Mouse (Mus musculus) left cerebral cortex, adult 9 months (tissue): ENCODE measurements at regions not wholly inside any gene's neighbourhood (a gene's known extent, or its start where the extent isn't known, plus 50 kb on each side); places are given as distances from the start of the nearest gene placed in this dataset.
"Not testable (repeated sequence)": the region's sequence is repeated elsewhere in the genome, so short reads cannot be mapped to it uniquely, and the experiment has no call there.

Experiments
- DNase-seq, 2 experiments: peaks; one replicate each; pipeline ENCODE4 v3.0.0; 2022; ENCODE audit warnings: low spot score in 2 of 2

GRCm38 (mm10) chr16:63104383-63104782, 250.3 kb downstream of the Pros1 start:
- DNase-seq: peak in 1 of 2 experiments; percentile 23

GRCm38 (mm10) chr16:63104938-63105714, 251.0 kb downstream of the Pros1 start:
- DNase-seq: no peak

GRCm38 (mm10) chr16:63116456-63116855, 262.3 kb downstream of the Pros1 start:
- DNase-seq: peak; percentile 19 to 64

GRCm38 (mm10) chr16:63118721-63119120, 264.6 kb downstream of the Pros1 start:
- DNase-seq: peak in 1 of 2 experiments; percentile 4

GRCm38 (mm10) chr16:63143851-63144250, 289.7 kb downstream of the Pros1 start:
- no peak for DNase-seq

GRCm38 (mm10) chr16:63155300-63155821, 301.3 kb downstream of the Pros1 start:
- DNase-seq: no peak

- DNase-seq: no peak
Measured at GRCm38 (mm10) chr16:63170101-63170500, 316.0 kb downstream of the Pros1 start.

GRCm38 (mm10) chr16:63179228-63179627, 325.1 kb downstream of the Pros1 start:
- peak; percentile 10 to 30 for DNase-seq

- no peak for DNase-seq
Measured at GRCm38 (mm10) chr16:63191181-63191580, 337.1 kb downstream of the Pros1 start.

- no peak for DNase-seq
Measured at GRCm38 (mm10) chr16:63191623-63192022, 337.5 kb downstream of the Pros1 start.

GRCm38 (mm10) chr16:63194595-63194994, 340.5 kb downstream of the Pros1 start:
- DNase-seq: no peak

- DNase-seq: not testable (repeated sequence)
Measured at GRCm38 (mm10) chr16:63213471-63213870, 359.4 kb downstream of the Pros1 start.

- no peak for DNase-seq
Measured at GRCm38 (mm10) chr16:63220228-63220879, 366.2 kb downstream of the Pros1 start.

- no peak for DNase-seq
Measured at GRCm38 (mm10) chr16:63224608-63225007, 370.5 kb downstream of the Pros1 start.

- no peak for DNase-seq
Measured at GRCm38 (mm10) chr16:63225097-63225496, 371.0 kb downstream of the Pros1 start.

GRCm38 (mm10) chr16:63229135-63229534, 375.0 kb downstream of the Pros1 start:
- no peak for DNase-seq

- DNase-seq: no peak
Measured at GRCm38 (mm10) chr16:63229567-63229966, 375.5 kb downstream of the Pros1 start.

- DNase-seq: no peak
Measured at GRCm38 (mm10) chr16:63270173-63270572, 416.1 kb downstream of the Pros1 start.

- DNase-seq: no peak
Measured at GRCm38 (mm10) chr16:63277556-63277955, 423.4 kb downstream of the Pros1 start.

GRCm38 (mm10) chr16:63278259-63278697, 424.2 kb downstream of the Pros1 start:
- no peak for DNase-seq

GRCm38 (mm10) chr16:63287655-63288054, 433.5 kb downstream of the Pros1 start:
- DNase-seq: no peak

- DNase-seq: no peak
Measured at GRCm38 (mm10) chr16:63311676-63312075, 457.6 kb downstream of the Pros1 start.

GRCm38 (mm10) chr16:63313544-63313943, 459.4 kb downstream of the Pros1 start:
- no peak for DNase-seq
